Mouse (Mus musculus) CD4-positive, CD25-positive, alpha-beta regulatory T cell, adult 2 months (primary cell): ENCODE measurements around the gene Gm10188.
A peak's percentile ranks its signal among the peaks of the same experiment; 100 is the strongest.

Experiments
- DNase-seq: peaks from one replicate; pipeline ENCODE4 v3.0.0-alpha.2; 2012; ENCODE audit warnings: low read depth, low spot score

Gene Gm10188

GRCm38 (mm10) chr1:132226297-132227080 lies 3.1 kb downstream of the Gm10188 start:
- DNase-seq = no peak

GRCm38 (mm10) chr1:132222166-132222565 lies 7.4 kb downstream of the Gm10188 start:
- DNase-seq = no peak

- DNase-seq = no peak
These were observed 7.9 kb downstream of the Gm10188 start for GRCm38 (mm10) chr1:132221627-132222026.

- DNase-seq = no peak
These were observed 13.3 kb downstream of the Gm10188 start for GRCm38 (mm10) chr1:132216276-132216675.

GRCm38 (mm10) chr1:132213076-132213475 lies 16.5 kb downstream of the Gm10188 start:
- DNase-seq = no peak

- peak; percentile 28 for DNase-seq
These were observed 17.3 kb downstream of the Gm10188 start for GRCm38 (mm10) chr1:132212218-132212617.

- DNase-seq = no peak
These were observed 17.9 kb downstream of the Gm10188 start for GRCm38 (mm10) chr1:132211672-132212071.

- DNase-seq = peak; percentile 34
These were observed 18.6 kb downstream of the Gm10188 start for GRCm38 (mm10) chr1:132210922-132211321.

- DNase-seq = no peak
These were observed 20.2 kb downstream of the Gm10188 start for GRCm38 (mm10) chr1:132209400-132209799.

- DNase-seq = no peak
These were observed 21.4 kb downstream of the Gm10188 start for GRCm38 (mm10) chr1:132208154-132208553.

- DNase-seq = no peak
These were observed 22.7 kb downstream of the Gm10188 start for GRCm38 (mm10) chr1:132206828-132207227.

- no peak for DNase-seq
These were observed 23.6 kb downstream of the Gm10188 start for GRCm38 (mm10) chr1:132205958-132206357.

GRCm38 (mm10) chr1:132202771-132203170 lies 26.8 kb downstream of the Gm10188 start:
- no peak for DNase-seq

GRCm38 (mm10) chr1:132201936-132202335 lies 27.6 kb downstream of the Gm10188 start:
- DNase-seq = no peak

GRCm38 (mm10) chr1:132201511-132201860 lies 28.1 kb downstream of the Gm10188 start:
- no peak for DNase-seq

- no peak for DNase-seq
These were observed 28.7 kb downstream of the Gm10188 start for GRCm38 (mm10) chr1:132200562-132201510.

- DNase-seq = no peak
These were observed 29.6 kb downstream of the Gm10188 start for GRCm38 (mm10) chr1:132199934-132200333.

GRCm38 (mm10) chr1:132199244-132199643 lies 30.3 kb downstream of the Gm10188 start:
- DNase-seq = no peak

- no peak for DNase-seq
These were observed 31.0 kb downstream of the Gm10188 start for GRCm38 (mm10) chr1:132198401-132199071.

- no peak for DNase-seq
These were observed 31.9 kb downstream of the Gm10188 start for GRCm38 (mm10) chr1:132197666-132198065.

GRCm38 (mm10) chr1:132196337-132196736 lies 33.2 kb downstream of the Gm10188 start:
- no peak for DNase-seq

GRCm38 (mm10) chr1:132195681-132196080 lies 33.9 kb downstream of the Gm10188 start:
- DNase-seq = no peak
